Comparison of ENCODE assay signal across 11 mouse cellular contexts in the genomic region with DNA sequence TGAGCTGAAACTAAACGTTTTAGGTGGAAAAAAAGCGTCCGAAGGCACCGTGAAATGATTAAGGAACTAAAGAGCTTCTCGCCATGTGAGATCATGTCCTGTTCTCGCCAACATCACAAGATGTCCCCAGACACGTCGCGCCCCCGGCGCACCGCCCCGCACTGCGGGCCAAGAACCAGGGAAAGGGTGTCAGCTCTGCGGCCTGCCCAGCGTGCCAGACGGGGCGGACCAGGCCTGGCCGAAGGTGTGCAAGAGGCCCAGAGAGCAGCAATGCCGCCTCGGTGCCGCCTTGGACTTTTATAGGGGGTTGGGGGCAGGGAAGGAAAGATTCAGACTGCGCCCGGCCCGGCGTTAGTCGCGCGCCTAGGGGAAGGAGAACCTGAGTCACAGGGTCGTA. TPM values are rescaled to one million over a fixed set of nuclear protein-coding genes. Genes with fewer than 3 reads are reported as not detected.
DNase-seq lines count a peak whose midpoint lies in the region; ATAC-seq lines count a peak whose summit lies in the region.
"Had no signal": no experiment of that assay in that cellular context is flagged by ENCODE, and none has a peak within 500 bp of the region (broad histone marks: within the 10 kb centered on the region; RNA-seq: fewer than 3 reads in every experiment).

No protein-coding gene starts in this region.

- ATAC-seq in limb, embryonic 11.5 days (ENCODE audit: insufficient number of reproducible peaks, low FRiP score, low TSS enrichment, low read depth), result no peak
- ATAC-seq in megakaryocyte-erythroid progenitor cell, adult 5-6 weeks (replicated peaks; ENCODE audit: low FRiP score, low TSS enrichment, poor library complexity, severe bottlenecking), result no peak

- no peak for DNase-seq in heart, embryonic 10.5 days (ENCODE audit: low spot score)
- no peak for DNase-seq in heart, postnatal 36 days
- DNase-seq in retina, embryonic 14.5 days (ENCODE audit: low spot score), result peak; percentile 44
- DNase-seq in retina, postnatal 1 day, result no peak
- DNase-seq in limb, embryonic 11.5 days (ENCODE audit: low spot score), result peak; percentile 53
- DNase-seq in spleen, postnatal 4 days (ENCODE audit: low spot score in 2 of 2), result peak; percentile 58 to 80
- DNase-seq in frontal cortex, postnatal 36 days (ENCODE audit: low spot score in 2 of 2), result no peak
- DNase-seq: layer of hippocampus, postnatal 36 days; thymus, postnatal 14 days had no signal

- H3K27ac ChIP-seq in heart, embryonic 10.5 days, result no peak overlapping the region
- H3K27ac ChIP-seq in limb, embryonic 11.5 days (replicated peaks; ENCODE audit: low read depth, low read length), result no peak overlapping the region

- H3K27me3 ChIP-seq in heart, embryonic 10.5 days (ENCODE audit: insufficient read depth, poor library complexity, severe bottlenecking), result peaks cover 100% of the 10 kb centered on the region
- peaks cover 93% of the 10 kb centered on the region for H3K27me3 ChIP-seq in limb, embryonic 11.5 days (ENCODE audit: control insufficient read depth, insufficient read depth, low read length)

- 1% methylated on average over 30 of the region's 30 CpGs for WGBS in heart, embryonic 10.5 days
- under 1% methylated on average over 30 of the region's 30 CpGs for whole genome bisulfite sequencing in limb, embryonic 11.5 days

- peaks cover 20% of the 10 kb centered on the region for H3K4me1 ChIP-seq in heart, embryonic 10.5 days
- peaks cover 17% of the 10 kb centered on the region for H3K4me1 ChIP-seq in limb, embryonic 11.5 days (ENCODE audit: control insufficient read depth, insufficient read depth, low read length)

- H3K4me2 ChIP-seq in limb, embryonic 11.5 days (ENCODE audit: low read depth, severe bottlenecking), result no peak overlapping the region

- no peak overlapping the region for H3K9ac ChIP-seq in limb, embryonic 11.5 days (ENCODE audit: low read length)

- H3K4me3 ChIP-seq in heart, embryonic 10.5 days, result peak overlapping the region; percentile 38; the same call in 1 of the 2 replicates
- no peak overlapping the region for H3K4me3 ChIP-seq in limb, embryonic 11.5 days (ENCODE audit: low read depth, low read length)

- intact Hi-C loops in heart, postnatal 36 days (cut with DNase I), result no loop called here

- H3K36me3 ChIP-seq in heart, embryonic 10.5 days, result no peaks in the 10 kb centered on the region
- H3K36me3 ChIP-seq in limb, embryonic 11.5 days (ENCODE audit: control insufficient read depth, insufficient read depth, low read length), result no peaks in the 10 kb centered on the region
- H3K36me3 ChIP-seq: G1E had no signal

- H3K9me3 ChIP-seq in heart, embryonic 10.5 days, result no peaks in the 10 kb centered on the region
- no peaks in the 10 kb centered on the region for H3K9me3 ChIP-seq in limb, embryonic 11.5 days (ENCODE audit: control insufficient read depth, low read length)
- H3K9me3 ChIP-seq: G1E had no signal

RNA-seq across cellular contexts. Expression of a gene that starts 0.4 kb away (rescaled TPM):
- polyA plus RNA-seq in heart, embryonic 10.5 days (2016; fragmentation: Nextera tagmentation; extraction: Ambion mirVana), result 0.03 TPM in 1 of 2 replicates, not detected in the other
- under 1 TPM; 0.72 to 0.73 TPM for total RNA-seq in heart, postnatal 36 days (2021)
- polyA plus RNA-seq in limb, embryonic 11.5 days (2014; fragmentation: Nextera tagmentation; extraction: Ambion mirVana), result not detected in 2 replicates
- total RNA-seq in megakaryocyte-erythroid progenitor cell, adult 5-6 weeks (2014; fragmentation: Nextera tagmentation), result 3.4 and 15.7 TPM in 2 replicates
- 0.04 and 0.33 TPM in 2 replicates for total RNA-seq in megakaryocyte-erythroid progenitor cell, adult 5-6 weeks (2017)
- polyA plus RNA-seq: G1E had no signal

RNA-seq across cellular contexts. Expression of a gene that starts 45.0 kb away (rescaled TPM):
- 22.9 and 23.7 TPM in 2 replicates for polyA plus RNA-seq in heart, embryonic 10.5 days (2016; fragmentation: Nextera tagmentation; extraction: Ambion mirVana)
- 10 to 100 TPM; 13.8 to 14.3 TPM for total RNA-seq in heart, postnatal 36 days (2021)
- polyA plus RNA-seq in limb, embryonic 11.5 days (2014; fragmentation: Nextera tagmentation; extraction: Ambion mirVana), result 22.3 and 22.9 TPM in 2 replicates
- 54.4 and 56.6 TPM in 2 replicates for total RNA-seq in megakaryocyte-erythroid progenitor cell, adult 5-6 weeks (2014; fragmentation: Nextera tagmentation)
- total RNA-seq in megakaryocyte-erythroid progenitor cell, adult 5-6 weeks (2017), result 150 and 199 TPM in 2 replicates

Comparison
In these comparisons a context has a peak if more than half of its experiments do, and no peak if none do; other contexts are left out.
1. DNase-seq: peak in retina, embryonic 14.5 days (single experiment), limb, embryonic 11.5 days (single experiment) and spleen, postnatal 4 days (2 of 2); none in heart, embryonic 10.5 days (single experiment), heart, postnatal 36 days (0 of 2), retina, postnatal 1 day (single experiment) and frontal cortex, postnatal 36 days (0 of 2).